Mouse (Mus musculus) testis, postnatal 10 days (tissue): ENCODE measurements at regions not wholly inside any gene's neighbourhood (a gene's known extent, or its start where the extent isn't known, plus 50 kb on each side); places are given as distances from the start of the nearest gene placed in this dataset.

Experiments used
- DNase-seq: peaks from one replicate; pipeline ENCODE4 v3.0.0; 2021; ENCODE audit warnings: low spot score

DNA sequence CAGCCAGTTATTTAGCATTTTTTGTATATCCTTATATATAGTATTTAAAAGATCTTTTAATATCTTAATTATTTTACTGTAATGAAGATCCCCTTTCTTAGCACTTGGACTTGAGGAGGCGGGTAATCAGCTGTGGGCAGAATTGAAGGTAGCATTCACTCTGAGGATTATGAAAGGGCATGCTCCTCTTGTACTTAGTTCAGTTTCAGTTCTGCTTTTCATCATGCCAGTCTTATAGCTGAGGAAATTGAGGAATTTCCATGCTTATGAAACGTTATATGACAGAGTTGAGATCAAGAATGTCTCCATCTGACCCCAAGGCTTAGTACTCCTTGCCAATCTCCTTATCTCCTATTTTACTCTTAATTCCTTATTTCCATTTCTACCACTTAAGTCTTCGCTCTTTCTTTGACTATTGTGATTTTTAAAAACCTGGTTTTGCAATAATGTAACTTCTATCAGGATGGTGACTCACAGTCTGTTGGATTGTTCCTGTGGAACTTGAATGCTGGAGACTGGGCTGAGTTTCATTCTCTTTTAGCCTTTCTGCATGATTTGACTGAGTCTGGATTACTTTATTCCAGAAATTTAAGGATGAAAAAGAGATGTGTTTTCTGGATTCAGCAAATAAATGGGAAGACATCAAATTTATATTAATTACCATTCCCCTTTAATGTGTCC is 133.6 kb downstream of the Papss1 start:
- no peak for DNase-seq

GRCm38 (mm10) chr3:131703134-131703533 is 138.6 kb downstream of the Papss1 start:
- DNase-seq: no peak

DNA sequence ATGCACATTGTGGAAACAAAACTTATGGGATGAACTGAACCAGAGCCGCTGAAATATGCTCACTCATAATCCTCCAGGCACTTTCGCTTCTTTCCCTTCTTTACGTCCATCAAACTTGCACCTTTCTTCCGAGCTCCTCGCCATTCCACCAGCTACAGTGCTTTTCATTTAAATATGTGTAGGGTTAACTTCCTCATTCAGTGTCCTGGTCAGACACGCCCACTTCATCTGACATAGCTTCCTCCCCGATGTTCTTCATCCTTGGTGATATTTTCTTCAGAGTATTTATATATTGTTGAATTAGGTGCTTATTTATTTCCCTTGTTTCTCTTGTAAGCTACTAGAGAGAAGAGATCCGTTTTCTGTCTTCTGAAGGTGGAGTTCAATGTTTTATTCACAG is 149.0 kb downstream of the Papss1 start:
- no peak for DNase-seq

DNA sequence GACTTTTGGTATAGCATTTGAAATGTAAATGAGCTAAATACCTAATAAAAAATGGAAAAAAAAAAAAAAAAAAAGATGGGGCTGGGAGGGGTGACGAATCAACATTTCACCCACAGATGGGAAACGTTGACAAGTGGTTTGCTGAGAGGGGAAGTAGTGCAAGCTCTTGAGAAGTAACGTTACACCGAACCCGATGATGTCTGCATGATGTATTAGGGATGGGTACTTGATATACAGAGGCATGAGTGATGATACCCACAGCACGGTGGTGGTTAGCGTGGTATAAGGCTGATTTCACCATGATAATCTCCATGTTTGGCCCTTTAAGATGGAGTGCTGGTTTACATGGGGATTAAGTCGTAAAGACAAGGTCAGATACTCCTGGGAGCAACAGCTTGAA is 154.2 kb downstream of the Papss1 start:
- DNase-seq: no peak

GRCm38 (mm10) chr3:131728618-131729017 is 164.1 kb downstream of the Papss1 start:
- DNase-seq: no peak

GRCm38 (mm10) chr3:131734226-131734625 is 169.7 kb downstream of the Papss1 start:
- no peak for DNase-seq

DNA sequence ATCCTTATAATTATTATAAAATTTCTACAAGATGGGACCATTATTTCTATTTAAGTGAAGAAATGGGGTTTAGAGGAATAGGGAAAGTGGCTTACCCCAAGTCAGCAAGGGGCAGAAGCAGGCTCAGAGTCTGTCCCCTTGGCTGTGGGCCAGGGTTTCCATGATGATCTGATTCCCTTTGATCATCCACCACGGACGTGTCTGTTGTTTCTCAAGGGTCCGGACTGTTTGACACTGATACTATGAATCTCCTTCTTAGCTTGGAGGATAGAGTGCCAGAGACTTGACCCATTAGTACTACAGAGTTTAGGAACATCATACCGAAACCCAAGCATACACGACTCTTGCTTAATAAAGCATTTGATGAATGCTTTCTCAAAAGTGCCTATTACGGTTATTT is 172.9 kb downstream of the Papss1 start:
- no peak for DNase-seq

DNA sequence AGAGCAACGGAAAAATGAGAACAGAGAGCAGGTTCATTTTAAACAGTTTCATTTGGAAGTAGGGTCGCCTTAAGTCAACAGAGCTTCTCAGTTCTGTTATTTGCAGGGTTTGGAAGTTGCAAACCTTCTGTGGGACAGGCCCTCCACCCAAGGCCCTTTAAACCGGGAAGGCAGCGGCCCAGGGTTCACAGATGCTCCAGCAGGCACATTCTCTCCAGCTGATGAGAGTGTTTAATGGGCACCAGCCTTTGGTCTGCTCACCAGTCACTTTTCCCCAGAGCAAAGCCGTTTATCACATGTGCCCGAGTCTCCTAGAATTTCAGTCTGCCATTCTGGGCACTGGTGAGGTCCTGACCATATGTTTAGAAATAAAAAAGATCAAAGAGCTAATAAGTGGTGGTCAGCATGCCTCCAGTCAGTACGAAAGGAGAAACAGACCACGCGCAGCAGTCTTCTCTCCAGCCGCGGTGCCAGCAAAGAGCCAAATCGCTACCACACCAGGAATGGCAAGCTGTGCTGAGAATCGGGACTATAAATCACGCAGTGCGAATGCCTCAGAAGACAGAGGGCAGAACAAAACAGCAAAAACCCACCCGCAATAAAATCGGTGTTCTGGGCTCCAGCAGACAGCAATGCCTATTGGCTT is 173.5 kb downstream of the Papss1 start:
- DNase-seq: no peak

GRCm38 (mm10) chr3:131755537-131755936 is 191.0 kb downstream of the Papss1 start:
- no peak for DNase-seq

DNA sequence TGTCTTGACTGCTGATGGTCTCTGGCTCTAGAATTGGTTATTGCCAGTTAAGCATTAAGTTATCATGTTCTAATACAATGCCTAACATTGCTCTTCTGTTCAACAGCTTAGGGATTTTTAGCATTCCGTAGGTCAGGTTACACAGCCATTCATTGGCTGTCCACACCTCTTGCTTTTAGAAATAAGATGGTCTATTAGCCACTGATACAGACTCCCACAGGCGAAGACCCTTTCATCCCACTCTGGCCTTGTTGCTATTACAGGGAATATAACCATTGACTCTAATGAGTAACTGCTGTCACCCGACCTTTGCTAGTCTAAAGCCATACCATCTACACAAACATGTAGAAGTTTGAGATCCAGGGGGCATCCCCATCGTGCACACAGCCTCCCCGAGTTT is 191.6 kb downstream of the Papss1 start:
- DNase-seq: no peak

DNA sequence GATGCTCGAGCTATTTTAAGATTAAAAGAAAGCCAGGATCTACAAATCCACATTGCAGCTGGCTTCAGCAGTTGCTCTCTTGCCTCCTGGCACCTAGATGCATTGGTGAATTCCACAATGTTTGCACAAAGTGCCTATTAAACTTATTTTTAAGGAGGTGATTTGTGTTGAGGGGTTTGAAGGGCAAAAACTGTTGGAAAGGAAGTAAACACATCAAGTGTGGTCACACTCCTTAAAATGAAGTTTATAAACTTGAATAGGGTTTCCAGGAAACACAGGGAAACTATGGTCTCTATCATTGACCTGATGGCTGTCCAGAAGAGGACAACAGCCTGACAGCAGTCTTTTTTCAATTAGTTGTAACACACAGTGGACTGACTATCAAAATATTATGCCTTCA is 205.4 kb downstream of the Papss1 start:
- DNase-seq: no peak

DNA sequence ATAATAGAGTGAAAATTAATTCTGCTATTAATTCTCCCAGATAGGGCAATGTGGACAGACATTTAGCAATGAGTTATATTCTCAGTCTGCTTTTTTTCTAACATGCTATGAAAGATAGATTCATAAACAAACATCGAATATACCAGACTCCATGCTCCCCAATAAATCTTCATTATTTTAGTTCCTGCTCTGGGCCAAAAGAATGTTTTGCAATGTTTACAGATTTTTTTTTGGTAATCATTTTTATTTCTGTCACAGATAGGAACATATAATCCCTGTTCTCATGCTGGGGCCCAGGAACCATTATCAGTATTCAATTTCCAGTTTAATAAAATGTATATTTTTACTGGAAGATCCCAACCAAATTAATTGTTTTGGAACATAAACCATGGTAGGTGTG is 205.9 kb downstream of the Papss1 start:
- DNase-seq: no peak

DNA sequence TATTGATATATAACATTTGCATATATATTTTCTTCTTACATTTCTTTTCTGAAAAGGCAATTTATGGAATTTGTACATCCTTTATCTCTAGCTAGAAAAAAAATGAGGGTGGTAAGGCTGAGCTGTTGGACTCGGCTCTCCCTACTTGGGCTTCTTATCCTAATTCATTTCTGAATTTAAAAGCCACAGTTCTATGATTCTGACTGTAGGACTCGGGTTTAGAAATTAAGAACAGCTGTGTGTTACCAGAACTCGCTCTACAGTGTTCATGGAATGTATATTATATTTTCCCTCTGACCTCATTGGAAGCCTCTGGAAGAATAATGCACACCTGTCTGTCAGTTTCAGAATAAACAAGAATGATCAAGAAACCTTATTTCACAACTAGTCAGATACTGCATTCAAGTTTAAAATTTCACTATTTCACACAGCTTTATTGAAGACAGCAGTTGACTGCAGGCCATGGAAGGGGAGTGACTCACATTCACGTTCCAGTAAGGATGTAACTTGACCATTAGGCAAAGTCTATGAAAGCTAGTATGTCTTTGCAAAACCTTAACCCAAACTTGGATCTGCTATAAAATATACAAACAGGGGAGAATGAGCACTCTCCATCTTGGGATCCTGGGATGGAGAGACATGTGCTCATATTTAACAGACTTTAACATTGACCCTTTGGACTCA is 207.4 kb downstream of the Papss1 start:
- DNase-seq: no peak

GRCm38 (mm10) chr3:131772593-131772992 is 208.0 kb downstream of the Papss1 start:
- no peak for DNase-seq

DNA sequence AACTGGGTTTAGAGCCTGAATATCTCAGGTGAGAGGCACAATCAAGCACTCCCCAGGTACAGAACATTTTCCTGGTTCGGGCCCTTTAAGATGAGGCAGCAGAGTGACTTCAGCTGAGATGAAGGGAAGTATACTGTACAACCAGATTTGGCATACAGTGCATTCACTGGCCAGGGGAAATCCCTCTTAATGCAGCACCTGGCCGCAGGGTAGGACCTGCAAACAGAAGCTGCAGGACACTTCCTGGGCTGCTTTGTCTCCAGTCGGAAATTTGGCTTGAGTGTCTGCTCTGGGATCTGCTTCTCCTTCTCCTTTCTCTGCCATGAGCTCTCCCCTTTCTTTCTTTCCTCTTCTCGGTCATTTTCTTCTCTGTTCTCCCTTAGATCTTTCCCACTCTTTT is 210.9 kb downstream of the Papss1 start:
- no peak for DNase-seq

DNA sequence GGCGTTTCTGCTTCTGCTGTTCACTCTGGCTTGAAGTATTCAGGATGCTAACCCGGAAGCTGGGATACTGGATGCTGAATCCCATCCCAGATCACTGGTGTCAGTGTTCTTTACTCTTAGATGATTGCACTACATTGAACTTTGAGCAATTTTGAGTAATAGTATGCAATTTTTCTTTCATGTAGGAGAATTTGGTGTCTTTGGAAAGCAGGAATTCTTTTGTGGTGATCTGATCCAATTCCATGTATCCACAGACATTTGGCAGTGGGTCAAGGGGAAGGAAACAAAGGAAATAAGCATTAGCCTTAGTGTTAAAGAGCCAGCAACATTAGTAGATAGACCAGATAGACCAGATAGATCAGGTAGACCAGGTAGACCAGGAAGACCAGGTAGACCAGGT is 212.1 kb downstream of the Papss1 start:
- no peak for DNase-seq

GRCm38 (mm10) chr3:131779803-131780202 is 215.2 kb downstream of the Papss1 start:
- DNase-seq: no peak

DNA sequence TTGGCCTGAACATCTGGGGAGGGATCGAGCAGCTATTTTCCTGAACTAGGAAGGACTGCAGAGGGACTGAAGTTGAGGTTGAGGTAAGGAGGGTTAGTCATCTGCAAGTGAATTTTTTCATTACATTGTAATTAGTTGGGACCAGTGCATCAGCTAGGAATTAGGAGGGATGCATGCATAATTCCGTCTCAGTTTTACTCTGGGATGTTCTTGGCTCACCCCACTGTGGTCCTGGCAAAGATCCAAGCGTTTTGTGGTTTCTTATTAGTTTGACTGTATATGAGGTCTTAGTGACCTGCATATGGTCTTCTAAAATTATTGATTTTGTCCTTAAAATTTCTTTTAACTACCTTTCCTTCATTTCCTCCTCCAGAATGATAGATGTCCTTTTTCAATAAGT is 221.0 kb downstream of the Papss1 start:
- no peak for DNase-seq

- DNase-seq: no peak
Observed at GRCm38 (mm10) chr3:131788321-131788720, 223.8 kb downstream of the Papss1 start.

DNA sequence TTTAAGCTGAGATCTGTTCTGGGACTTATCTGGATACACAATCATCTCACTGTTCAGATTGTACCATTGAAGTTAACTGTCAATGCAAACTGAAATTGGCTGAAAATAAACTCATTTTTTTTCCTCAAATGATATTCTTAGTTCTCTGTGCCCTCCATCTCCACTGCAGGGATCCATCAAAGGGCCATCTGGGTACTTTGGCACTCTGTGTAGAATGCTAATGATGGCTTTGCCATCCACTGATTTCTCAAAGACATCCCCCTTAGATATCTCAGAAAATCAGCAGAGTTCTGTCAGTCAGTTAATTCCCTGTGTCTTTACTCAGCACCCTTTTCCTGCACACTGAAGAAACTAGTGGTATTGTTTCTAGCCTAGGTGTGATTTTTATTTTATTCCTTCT is 224.6 kb downstream of the Papss1 start:
- no peak for DNase-seq

GRCm38 (mm10) chr3:131794056-131794455 is 229.5 kb downstream of the Papss1 start:
- no peak for DNase-seq

GRCm38 (mm10) chr3:131795108-131796005 is 230.8 kb downstream of the Papss1 start:
- DNase-seq: no peak
